Mouse (Mus musculus): ENCODE measurements at regions not wholly inside any gene's neighbourhood (a gene's known extent, or its start where the extent isn't known, plus 50 kb on each side); places are given as distances from the start of the nearest gene placed in this dataset.

- TF ChIP-seq CTCF (IDR thresholded peaks at IDR 0.05; ENCODE audit: low read depth) = no peak
- no peak for TF ChIP-seq EP300 (IDR thresholded peaks at IDR 0.05; ENCODE audit: low read depth)
Observed at GRCm38 (mm10) chr14:109941162-109941561, 813.8 kb downstream of the Slitrk6 start.

All from liver, embryonic 14.5 days (tissue).